Mouse (Mus musculus): ENCODE measurements around the gene Snai3. TPM values are rescaled to one million over a fixed set of nuclear protein-coding genes. Genes with fewer than 3 reads are reported as not detected.

The Snai3 gene
- polyA plus RNA-seq, 1 experiment from 2014 or later, result 0.51 TPM

DNA sequence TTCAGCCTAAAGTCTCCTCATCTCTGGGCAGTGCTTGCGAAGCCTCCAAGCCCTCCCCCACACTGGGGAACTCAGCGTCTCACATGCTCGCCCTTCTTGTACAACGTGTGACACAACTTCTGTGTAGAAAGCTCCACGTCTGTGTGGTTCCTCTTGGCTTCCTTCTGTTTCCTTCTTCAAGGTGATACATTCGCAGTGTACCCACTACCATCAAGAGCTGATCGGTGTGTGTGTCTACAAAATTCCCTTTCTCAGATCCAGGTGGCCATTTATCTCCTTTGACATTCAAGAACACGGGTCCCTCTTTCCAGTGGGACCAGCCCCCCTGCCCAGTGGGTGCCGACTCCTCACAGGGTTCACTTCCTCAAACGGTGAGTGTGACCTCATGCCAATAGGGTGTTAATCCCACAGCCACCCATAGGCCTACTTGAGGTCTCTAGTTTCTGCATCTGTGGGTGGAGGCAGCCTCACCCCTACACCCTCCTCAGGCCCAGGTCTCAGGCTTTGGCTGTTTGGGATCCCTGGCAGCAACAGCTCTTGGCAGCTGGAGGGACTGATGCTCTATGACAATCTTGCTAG lies 30.4 kb downstream of the Snai3 start:
- no peak overlapping the region for H3K9ac ChIP-seq (ENCODE audit: low read depth, low read length)
- ATAC-seq (ENCODE audit: low FRiP score, low TSS enrichment), result no peak
- no peaks in the 10 kb centered on the region for H3K27me3 ChIP-seq (ENCODE audit: control insufficient read depth, insufficient read depth, low read length)
- H3K9me3 ChIP-seq (ENCODE audit: control insufficient read depth, low read length), result no peaks in the 10 kb centered on the region
- peaks cover 12% of the 10 kb centered on the region for H3K36me3 ChIP-seq (ENCODE audit: control insufficient read depth, insufficient read depth, low read length)
- H3K27ac ChIP-seq (ENCODE audit: low read depth, low read length), result peak overlapping the region; percentile 8; the same call in 1 of the 2 replicates
- no peak overlapping the region for H3K4me2 ChIP-seq (replicated peaks; ENCODE audit: low read depth, low read length)
- 79% methylated on average over 10 of the region's 10 CpGs for WGBS
- H3K4me3 ChIP-seq (ENCODE audit: low read length), result no peak overlapping the region
- peaks cover 18% of the 10 kb centered on the region for H3K4me1 ChIP-seq (ENCODE audit: control insufficient read depth, insufficient read depth, low read length)

DNA sequence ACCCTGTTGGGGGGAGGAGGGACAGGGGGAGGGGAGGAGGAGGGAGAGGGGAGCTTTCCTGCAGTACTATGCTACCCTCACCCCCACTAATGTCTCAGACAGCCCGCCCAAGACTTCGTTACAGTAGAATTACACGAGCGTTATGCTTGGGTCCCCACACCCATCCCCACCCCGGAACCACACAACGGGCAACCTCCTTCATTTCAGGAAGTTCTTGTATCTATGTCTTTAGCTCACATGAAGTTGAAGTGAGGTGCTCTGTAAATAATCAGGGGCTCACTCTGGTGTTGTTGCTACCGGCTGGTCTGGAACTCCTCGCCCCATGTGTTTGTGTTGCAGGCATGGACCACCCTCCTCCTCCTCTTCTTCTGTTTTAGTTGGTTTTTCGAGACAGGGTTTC lies 32.4 kb downstream of the Snai3 start:
- Histone ChIP-seq H3K27ac (ENCODE audit: low read depth, low read length) (no peak overlapping the region), H3K4me1 (ENCODE audit: control insufficient read depth, insufficient read depth, low read length) (peaks cover 15% of the 10 kb centered on the region), H3K27me3 (ENCODE audit: control insufficient read depth, insufficient read depth, low read length) (no peaks in the 10 kb centered on the region), H3K4me3 (ENCODE audit: low read length) (no peak overlapping the region), H3K36me3 (ENCODE audit: control insufficient read depth, insufficient read depth, low read length) (peaks cover 3% of the 10 kb centered on the region; the same call in 1 of the 2 replicates), H3K9ac (ENCODE audit: low read depth, low read length) (no peak overlapping the region), H3K4me2 (replicated peaks; ENCODE audit: low read depth, low read length) (no peak overlapping the region), H3K9me3 (ENCODE audit: control insufficient read depth, low read length) (no peaks in the 10 kb centered on the region)
- no peak for ATAC-seq (ENCODE audit: low FRiP score, low TSS enrichment)
- 84% methylated on average over 9 of the region's 9 CpGs for WGBS

DNA sequence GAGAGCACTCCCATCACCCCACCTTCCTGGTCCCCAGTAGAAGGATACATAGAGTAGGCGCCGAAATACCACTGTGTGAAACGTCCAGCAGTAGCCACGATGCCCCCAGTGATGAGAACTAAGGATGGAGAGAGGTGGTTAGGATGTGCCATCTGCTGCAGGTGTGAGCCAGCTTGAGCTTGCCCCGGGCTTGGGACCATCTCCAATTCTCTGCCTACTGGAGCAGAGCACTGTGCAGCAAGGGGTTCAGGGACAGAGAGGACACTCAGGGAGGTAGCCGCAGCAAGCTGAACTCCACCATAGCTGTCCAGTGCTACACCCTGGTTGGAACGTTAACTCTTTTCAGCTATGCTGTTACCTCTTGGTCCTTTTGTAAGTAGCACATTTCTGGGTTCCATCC lies 32.9 kb downstream of the Snai3 start:
- peaks cover 9% of the 10 kb centered on the region for H3K4me1 ChIP-seq (ENCODE audit: control insufficient read depth, insufficient read depth, low read length)
- ATAC-seq (ENCODE audit: low FRiP score, low TSS enrichment), result no peak
- WGBS, result 87% methylated on average over 7 of the region's 7 CpGs
- H3K9ac ChIP-seq (ENCODE audit: low read depth, low read length), result no peak overlapping the region
- H3K4me3 ChIP-seq (ENCODE audit: low read length), result no peak overlapping the region
- no peak overlapping the region for H3K27ac ChIP-seq (ENCODE audit: low read depth, low read length)
- H3K4me2 ChIP-seq (replicated peaks; ENCODE audit: low read depth, low read length), result no peak overlapping the region
- peaks cover 3% of the 10 kb centered on the region; the same call in 1 of the 2 replicates for H3K36me3 ChIP-seq (ENCODE audit: control insufficient read depth, insufficient read depth, low read length)
- H3K9me3 ChIP-seq (ENCODE audit: control insufficient read depth, low read length), result no peaks in the 10 kb centered on the region
- H3K27me3 ChIP-seq (ENCODE audit: control insufficient read depth, insufficient read depth, low read length), result no peaks in the 10 kb centered on the region

DNA sequence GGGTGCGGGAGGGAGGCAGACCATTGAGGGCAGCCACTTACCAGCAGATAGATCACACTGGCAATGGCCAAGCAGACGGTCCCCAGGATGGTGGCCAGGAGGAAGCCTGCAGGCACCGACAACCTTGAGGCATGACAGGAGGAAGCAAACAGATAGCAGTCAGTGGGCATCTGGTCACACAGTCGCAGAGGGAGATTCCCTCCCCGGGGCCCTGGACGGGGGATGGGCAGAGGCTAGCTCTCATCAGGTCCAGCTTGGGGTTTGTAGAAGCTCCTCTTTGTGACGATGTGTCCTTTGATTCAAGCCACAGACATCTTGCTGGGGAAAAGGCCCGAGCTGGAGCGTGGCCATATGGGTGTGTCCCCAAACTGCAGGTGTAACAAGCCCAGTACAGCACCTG lies 34.4 kb downstream of the Snai3 start:
- H3K9ac ChIP-seq (ENCODE audit: low read depth, low read length), result no peak overlapping the region
- WGBS, result 86% methylated on average over 9 of the region's 9 CpGs
- H3K4me1 ChIP-seq (ENCODE audit: control insufficient read depth, insufficient read depth, low read length), result no peaks in the 10 kb centered on the region
- no peak for ATAC-seq (ENCODE audit: low FRiP score, low TSS enrichment)
- no peak overlapping the region for H3K4me3 ChIP-seq (ENCODE audit: low read length)
- no peaks in the 10 kb centered on the region for H3K9me3 ChIP-seq (ENCODE audit: control insufficient read depth, low read length)
- H3K4me2 ChIP-seq (replicated peaks; ENCODE audit: low read depth, low read length), result no peak overlapping the region
- H3K27me3 ChIP-seq (ENCODE audit: control insufficient read depth, insufficient read depth, low read length), result no peaks in the 10 kb centered on the region
- peaks cover 3% of the 10 kb centered on the region; the same call in 1 of the 2 replicates for H3K36me3 ChIP-seq (ENCODE audit: control insufficient read depth, insufficient read depth, low read length)
- no peak overlapping the region for H3K27ac ChIP-seq (ENCODE audit: low read depth, low read length)

DNA sequence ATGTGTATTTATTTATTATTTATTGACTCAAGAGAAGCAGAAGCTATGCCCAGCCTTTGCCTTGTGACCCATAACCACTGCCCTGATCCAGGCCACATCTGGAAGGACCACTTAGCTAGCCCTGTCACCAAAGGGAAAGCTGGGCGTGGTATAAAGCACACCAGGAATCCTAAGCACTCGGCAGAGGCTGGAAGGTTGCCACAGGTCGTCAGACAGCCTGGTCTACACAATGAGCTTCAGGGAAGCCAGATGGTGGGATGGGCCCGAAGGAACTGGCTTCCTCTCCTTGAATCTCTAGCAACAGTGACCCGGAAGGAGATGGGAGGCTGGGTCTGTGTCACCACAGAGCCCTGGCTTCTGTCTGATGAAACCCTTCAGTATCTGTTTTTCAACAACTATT lies 36.9 kb downstream of the Snai3 start:
- Histone ChIP-seq H3K4me3 (ENCODE audit: low read length) (no peak overlapping the region), H3K9me3 (ENCODE audit: control insufficient read depth, low read length) (no peaks in the 10 kb centered on the region), H3K4me2 (replicated peaks; ENCODE audit: low read depth, low read length) (no peak overlapping the region), H3K27ac (ENCODE audit: low read depth, low read length) (no peak overlapping the region), H3K4me1 (ENCODE audit: control insufficient read depth, insufficient read depth, low read length) (no peaks in the 10 kb centered on the region), H3K9ac (ENCODE audit: low read depth, low read length) (no peak overlapping the region), H3K36me3 (ENCODE audit: control insufficient read depth, insufficient read depth, low read length) (peaks cover 8% of the 10 kb centered on the region), H3K27me3 (ENCODE audit: control insufficient read depth, insufficient read depth, low read length) (no peaks in the 10 kb centered on the region)
- ATAC-seq (ENCODE audit: low FRiP score, low TSS enrichment), result 0 out of 2 replicates have a peak, but pooled peaks have one; percentile 21
- WGBS, result 47% methylated on average over 5 of the region's 5 CpGs

DNA sequence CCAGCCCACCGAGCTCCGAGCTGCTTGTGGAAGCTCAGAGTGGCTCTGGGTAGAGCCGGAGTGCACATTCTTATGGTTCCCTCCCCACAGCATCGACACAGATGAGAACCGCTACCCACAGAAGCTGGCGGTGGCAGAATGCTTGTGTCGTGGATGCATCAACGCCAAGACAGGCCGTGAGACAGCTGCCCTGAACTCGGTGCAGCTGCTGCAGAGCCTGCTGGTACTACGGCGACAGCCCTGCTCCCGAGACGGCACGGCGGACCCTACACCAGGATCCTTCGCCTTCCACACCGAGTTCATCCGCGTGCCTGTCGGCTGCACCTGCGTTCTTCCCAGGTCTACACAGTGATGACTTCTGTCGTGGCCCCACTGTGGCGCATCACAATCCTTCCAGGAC lies 37.3 kb downstream of the Snai3 start:
- no peaks in the 10 kb centered on the region for H3K4me1 ChIP-seq (ENCODE audit: control insufficient read depth, insufficient read depth, low read length)
- WGBS, result 86% methylated on average over 24 of the region's 24 CpGs
- H3K27me3 ChIP-seq (ENCODE audit: control insufficient read depth, insufficient read depth, low read length), result no peaks in the 10 kb centered on the region
- H3K9ac ChIP-seq (ENCODE audit: low read depth, low read length), result no peak overlapping the region
- H3K4me3 ChIP-seq (ENCODE audit: low read length), result no peak overlapping the region
- H3K9me3 ChIP-seq (ENCODE audit: control insufficient read depth, low read length), result no peaks in the 10 kb centered on the region
- peaks cover 12% of the 10 kb centered on the region for H3K36me3 ChIP-seq (ENCODE audit: control insufficient read depth, insufficient read depth, low read length)
- ATAC-seq (ENCODE audit: low FRiP score, low TSS enrichment), result no peak
- no peak overlapping the region for H3K4me2 ChIP-seq (replicated peaks; ENCODE audit: low read depth, low read length)
- H3K27ac ChIP-seq (ENCODE audit: low read depth, low read length), result no peak overlapping the region

DNA sequence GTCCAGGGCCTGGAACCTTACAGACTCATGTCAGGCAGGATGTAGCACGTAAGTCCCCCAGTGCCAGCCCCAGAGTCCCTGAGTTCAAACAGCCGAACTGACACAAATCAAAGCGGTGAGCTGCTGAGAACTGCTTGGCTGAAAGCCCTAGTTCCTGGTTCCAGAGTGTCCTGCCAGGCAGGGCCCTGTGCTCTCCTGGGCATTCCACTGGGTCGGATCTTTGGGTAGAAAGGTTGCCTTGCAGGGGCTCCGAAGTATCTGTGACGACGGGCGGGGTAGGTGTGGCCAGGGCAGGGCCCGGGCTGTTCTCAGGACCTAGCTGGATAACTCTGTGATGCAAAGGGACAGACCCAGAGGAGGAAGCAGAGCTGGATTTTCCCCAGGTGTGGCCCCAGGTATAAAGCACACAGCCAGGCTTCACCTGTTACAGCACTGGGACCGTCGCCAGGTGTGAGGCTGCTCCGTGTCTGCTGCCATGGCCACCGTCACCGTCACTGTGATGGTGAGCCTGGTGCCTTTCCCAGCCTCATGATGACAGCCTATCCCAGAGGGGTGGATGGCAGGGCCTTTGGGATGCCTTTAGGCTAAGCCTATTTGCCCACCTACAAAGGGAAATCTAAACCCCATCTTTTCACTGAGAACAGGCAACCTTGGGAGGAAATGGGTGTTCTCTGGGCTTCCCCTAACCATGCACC lies 39.0 kb downstream of the Snai3 start, which contains the start of gene Il17c:
Il17c (plus strand) TSS at position 645 of the 695 bp plus-strand sequence.
- no peaks in the 10 kb centered on the region for H3K27me3 ChIP-seq (ENCODE audit: control insufficient read depth, insufficient read depth, low read length)
- no peak for ATAC-seq (ENCODE audit: low FRiP score, low TSS enrichment)
- H3K4me1 ChIP-seq (ENCODE audit: control insufficient read depth, insufficient read depth, low read length), result no peaks in the 10 kb centered on the region
- no peaks in the 10 kb centered on the region for H3K9me3 ChIP-seq (ENCODE audit: control insufficient read depth, low read length)
- WGBS, result 80% methylated on average over 14 of the region's 14 CpGs
- no peak within 1 kb of the TSS for H3K9ac ChIP-seq (ENCODE audit: low read depth, low read length)
- no peak within 1 kb of the TSS for H3K4me2 ChIP-seq (replicated peaks; ENCODE audit: low read depth, low read length)
- H3K4me3 ChIP-seq (ENCODE audit: low read length), result no peak within 1 kb of the TSS
- H3K36me3 ChIP-seq (ENCODE audit: control insufficient read depth, insufficient read depth, low read length), result peaks cover 28% of the 10 kb centered on the region
- no peak within 1 kb of the TSS for H3K27ac ChIP-seq (ENCODE audit: low read depth, low read length)

DNA sequence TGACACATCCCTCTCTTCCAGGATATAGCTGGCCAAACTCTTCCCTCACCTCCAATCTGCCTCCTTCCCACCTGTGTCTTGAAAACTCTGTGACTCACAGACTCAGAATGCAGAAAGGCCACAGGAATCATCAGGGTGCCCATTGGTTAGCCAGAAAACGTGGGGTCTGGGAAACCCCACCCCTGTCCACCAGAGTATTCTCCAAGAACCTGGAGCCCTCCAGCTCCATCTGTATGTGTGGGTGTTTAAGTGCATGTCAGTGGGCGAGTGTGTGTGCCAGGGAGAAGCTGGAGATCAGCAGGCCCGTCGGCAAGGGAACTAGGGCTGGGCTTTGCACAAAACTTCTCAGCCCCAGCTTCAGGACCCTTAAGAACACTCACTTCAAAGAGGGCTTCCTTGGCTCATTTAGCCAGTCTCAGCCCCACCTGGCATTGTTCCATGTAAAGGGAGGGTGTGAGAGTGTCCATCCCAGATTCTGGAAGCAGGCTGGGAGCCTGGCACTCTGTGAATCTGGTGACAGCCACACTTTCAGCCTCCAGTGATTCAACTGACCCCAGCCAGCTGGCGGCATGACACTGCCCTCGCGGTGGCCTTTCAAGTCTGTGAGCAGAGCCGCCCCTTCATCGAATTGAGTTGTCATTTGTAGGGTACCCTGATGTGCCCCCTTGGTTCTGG lies 40.5 kb downstream of the Snai3 start:
- WGBS, result 65% methylated on average over 9 of the region's 9 CpGs
- H3K36me3 ChIP-seq (ENCODE audit: control insufficient read depth, insufficient read depth, low read length), result peaks cover 40% of the 10 kb centered on the region
- no peak for ATAC-seq (ENCODE audit: low FRiP score, low TSS enrichment)

DNA sequence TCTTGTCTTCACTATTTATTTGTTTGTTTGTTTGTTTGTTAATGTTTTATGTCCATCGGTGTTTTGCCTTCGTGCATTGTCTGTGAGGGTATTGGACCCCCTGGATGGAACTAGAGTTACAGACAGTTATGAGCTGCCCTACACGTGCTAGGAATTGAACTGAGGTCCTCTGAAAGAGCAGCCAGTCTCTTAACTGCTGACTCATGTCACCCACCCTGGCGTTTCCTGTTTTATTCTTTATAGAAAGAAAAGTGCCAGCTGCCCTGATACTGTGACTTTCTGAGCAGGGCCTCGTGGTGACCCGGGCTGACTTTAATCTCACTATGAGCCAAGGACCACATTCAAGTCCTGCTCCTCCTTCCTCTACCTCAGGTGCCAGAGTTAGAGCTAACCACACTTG lies 45.0 kb downstream of the Snai3 start:
- no peak overlapping the region; the same call in 1 of the 2 replicates for H3K9ac ChIP-seq (ENCODE audit: low read depth, low read length)
- H3K27me3 ChIP-seq (ENCODE audit: control insufficient read depth, insufficient read depth, low read length), result no peaks in the 10 kb centered on the region
- no peaks in the 10 kb centered on the region for H3K4me1 ChIP-seq (ENCODE audit: control insufficient read depth, insufficient read depth, low read length)
- no peak for ATAC-seq (ENCODE audit: low FRiP score, low TSS enrichment)
- H3K4me3 ChIP-seq (ENCODE audit: low read length), result no peak overlapping the region
- H3K36me3 ChIP-seq (ENCODE audit: control insufficient read depth, insufficient read depth, low read length), result peaks cover 85% of the 10 kb centered on the region
- H3K27ac ChIP-seq (ENCODE audit: low read depth, low read length), result no peak overlapping the region
- WGBS, result 93% methylated on average over 6 of the region's 6 CpGs
- H3K4me2 ChIP-seq (replicated peaks; ENCODE audit: low read depth, low read length), result no peak overlapping the region
- no peaks in the 10 kb centered on the region for H3K9me3 ChIP-seq (ENCODE audit: control insufficient read depth, low read length)

More for the DNA sequence above, 40.5 kb downstream of the Snai3 start:
- H3K9ac ChIP-seq (ENCODE audit: low read depth, low read length), result no peak overlapping the region
- no peak overlapping the region for H3K27ac ChIP-seq (ENCODE audit: low read depth, low read length)
- no peaks in the 10 kb centered on the region for H3K27me3 ChIP-seq (ENCODE audit: control insufficient read depth, insufficient read depth, low read length)
- no peak overlapping the region for H3K4me2 ChIP-seq (replicated peaks; ENCODE audit: low read depth, low read length)
- H3K9me3 ChIP-seq (ENCODE audit: control insufficient read depth, low read length), result no peaks in the 10 kb centered on the region
- H3K4me1 ChIP-seq (ENCODE audit: control insufficient read depth, insufficient read depth, low read length), result no peaks in the 10 kb centered on the region
- no peak overlapping the region for H3K4me3 ChIP-seq (ENCODE audit: low read length)
